Mouse (Mus musculus) frontal cortex, postnatal 10 days (tissue): ENCODE results near the gene Zc2hc1c.
"Not testable (repeated sequence)": the region's sequence is repeated elsewhere in the genome, so short reads cannot be mapped to it uniquely, and the experiment has no call there.

Source experiments
- DNase-seq, 2 experiments: peaks; one replicate each; pipeline ENCODE4 v3.0.0; 2022; ENCODE audit warnings: low spot score in 2 of 2, mixed read lengths in 1 of 2

The Zc2hc1c gene

DNA sequence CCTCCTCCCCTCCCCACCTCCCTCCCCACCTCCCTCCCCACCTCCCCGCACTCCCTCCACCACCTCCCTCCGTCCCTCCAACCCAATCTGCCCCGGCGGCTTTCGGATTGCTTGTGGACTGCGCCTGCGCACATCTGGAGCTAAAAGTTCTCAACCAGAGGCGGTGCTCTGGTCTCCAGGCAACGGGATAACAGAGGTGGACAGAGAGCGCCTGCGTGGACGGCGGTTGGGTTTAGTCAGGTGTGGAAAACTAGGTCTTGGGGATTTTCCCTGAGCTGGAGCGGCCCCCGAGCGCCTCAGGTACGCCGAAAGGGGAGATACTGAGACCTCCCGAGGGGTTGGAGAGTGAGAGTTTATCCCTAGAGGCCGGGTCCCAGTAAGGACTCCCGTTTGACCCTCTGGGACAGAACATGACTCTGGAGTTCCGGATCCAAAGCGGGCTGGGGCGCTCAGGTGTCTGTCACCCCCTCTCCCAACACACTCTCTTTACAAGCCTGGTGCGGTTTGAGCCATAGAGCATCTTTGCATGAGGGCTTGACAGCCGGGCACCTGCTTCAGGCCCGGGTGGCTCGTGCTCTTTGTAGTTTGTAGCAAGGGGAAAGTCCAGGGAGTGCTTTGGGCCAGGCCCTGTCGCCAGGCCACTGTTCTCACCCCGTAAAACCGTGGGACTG, at the start of gene Zc2hc1c:
Gene Zc2hc1c (plus strand): TSS at position 106 of the 671 bp plus-strand sequence.
- DNase-seq, result peak; percentile 62 to 76

DNA sequence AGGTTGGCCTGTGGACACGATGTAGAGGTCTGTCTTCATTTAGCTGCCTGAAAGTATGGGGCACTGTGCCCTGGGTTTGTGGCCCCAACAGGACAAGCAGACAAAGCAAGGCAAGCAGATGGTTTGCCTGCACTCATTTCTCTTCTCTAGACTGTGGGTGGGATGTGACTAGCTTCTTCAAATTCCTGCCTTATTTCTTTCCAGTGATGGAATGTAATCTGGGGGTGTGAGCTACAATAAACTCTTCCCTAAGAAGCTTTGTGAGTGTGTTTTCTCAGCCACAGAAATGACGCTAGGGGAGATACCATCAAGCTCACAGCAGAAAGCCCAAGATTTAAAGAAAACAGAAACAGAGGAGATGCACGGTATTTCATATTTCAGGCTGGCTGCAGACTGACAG, 36.3 kb upstream of the Zc2hc1c start:
- DNase-seq, result no peak

DNA sequence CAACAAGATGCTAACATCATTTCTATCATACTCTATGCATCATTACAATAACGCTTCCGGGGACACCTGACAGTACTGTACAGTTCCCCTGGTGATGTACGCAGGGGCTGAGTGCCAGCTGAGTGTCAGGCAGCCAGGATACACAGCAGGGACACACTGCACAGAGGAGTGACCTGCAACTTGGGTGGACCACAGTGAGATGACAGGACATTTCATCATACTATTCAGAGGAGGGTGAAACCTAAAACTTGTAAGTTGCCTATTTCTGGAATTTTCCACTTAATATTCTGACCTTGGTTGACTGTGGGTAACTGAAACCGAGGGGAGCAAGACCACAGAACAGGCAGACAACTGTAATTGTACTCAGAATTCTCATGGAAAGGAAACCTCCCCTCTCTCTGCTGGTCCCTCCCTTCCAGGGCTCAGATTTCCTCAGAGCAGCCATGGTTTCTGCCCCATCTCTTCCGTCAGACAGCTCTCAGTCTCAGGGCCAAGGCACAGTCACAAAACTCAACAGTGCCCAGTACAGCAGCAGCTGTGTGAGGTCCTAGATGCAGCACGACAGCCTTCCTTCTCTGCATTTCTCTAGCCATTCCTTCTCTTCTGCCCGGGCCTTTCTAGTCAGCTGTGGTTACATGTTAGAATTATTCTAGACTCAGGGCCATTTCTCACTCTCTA, 32.2 kb upstream of the Zc2hc1c start:
- no peak for DNase-seq

DNA sequence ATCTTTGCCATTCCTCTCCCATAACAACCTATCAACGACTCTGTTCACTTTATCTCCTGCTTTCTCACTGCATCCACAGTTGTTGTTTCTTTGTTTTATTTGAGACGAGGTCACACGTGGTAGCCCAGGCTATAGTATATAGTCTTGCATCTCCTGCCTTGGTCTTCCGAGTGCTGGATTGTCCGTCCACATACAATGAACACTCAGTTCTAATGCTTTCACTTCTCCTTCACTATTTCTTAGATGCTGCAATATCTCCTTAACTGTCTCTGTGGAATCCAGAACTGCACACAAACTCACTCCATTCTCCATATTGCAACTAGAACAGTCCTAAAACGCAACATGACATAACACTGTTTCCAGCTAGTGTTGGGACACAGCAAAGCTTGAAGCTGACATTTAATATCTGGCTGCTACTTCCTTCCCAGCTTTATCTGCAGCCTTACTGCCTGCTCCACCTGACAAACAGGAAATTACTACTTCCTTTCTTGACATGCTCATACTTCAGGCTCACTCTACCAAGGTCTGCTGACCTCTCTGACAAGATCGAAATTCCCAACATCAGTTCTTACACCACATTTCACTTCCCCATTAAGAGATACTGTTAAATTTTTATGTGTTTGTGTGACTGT, 31.3 kb upstream of the Zc2hc1c start:
- no peak for DNase-seq

DNA sequence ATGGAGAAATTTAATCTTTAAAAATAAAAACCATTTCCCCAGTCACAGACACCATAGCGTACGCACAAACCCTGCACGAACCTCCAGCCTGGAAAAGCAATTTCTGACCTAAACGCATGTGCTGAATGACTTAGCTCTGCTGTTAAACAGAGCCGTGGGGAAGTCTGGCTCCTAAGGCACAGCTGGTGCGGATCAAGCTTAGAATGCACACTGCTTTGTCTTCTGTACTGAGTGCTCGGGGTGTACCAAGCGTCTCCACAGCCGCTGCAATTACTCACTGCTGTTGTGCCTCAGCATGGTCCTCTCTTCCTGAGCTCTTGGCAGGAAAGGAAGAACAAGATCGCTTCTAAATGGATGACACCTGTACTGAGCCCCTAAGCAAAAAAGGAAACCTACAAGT, 25.9 kb upstream of the Zc2hc1c start:
- DNase-seq, result no peak

DNA sequence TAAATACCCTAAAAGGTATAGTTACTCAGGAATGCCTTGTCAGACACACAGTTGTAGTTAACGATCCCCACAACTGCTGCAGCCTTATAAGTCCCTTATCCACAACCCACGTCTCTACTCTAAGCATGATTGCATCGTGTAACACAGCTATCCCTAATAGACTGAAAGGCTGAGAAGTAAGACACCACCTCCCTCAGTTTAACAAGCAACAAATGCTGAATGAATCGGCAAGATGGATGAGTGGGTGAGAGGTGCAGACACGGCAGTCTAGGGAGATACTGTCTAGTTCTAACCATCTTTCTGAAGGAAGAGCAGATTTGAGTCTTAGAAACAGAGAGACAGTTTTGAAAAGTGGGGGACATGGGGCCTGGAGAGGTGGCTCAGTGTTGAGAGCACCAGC, 25.2 kb upstream of the Zc2hc1c start:
- no peak for DNase-seq

DNA sequence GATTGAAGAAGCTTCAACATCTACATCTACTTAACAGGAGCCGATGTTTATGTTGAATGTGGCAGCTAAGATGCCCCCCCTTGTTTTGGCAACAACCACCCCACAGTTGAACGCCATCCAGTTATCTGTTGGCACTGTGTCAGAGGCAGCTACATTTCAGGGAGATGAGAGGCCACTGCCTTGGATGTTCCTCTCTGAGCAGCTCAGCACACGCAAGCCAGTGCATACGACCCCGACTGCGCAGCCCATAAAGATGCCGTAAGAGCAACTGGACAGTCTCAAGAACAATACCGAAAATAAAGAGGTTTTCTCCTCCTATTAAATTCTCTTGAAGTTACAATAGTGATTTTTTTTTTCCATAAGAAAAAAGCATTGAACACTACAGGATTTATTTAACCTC, 23.9 kb upstream of the Zc2hc1c start:
- no peak for DNase-seq

DNA sequence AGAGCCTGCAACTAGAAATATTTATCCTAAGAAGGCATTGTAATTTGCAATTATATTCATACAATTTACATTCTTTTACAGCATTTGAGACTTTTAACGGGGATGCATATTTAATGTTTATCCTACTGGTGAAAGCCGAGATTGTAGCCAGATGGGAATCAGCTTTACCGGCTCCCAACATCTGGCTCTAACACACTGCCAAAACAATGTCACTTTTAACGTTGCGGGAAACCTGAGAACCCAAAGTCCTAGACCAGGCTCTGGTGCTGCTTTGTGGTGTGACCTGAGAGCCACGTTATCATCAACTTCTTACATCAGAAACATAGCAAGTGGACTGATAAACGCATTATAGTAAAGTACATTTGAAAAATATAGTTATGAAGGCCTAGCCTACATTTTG, 23.5 kb upstream of the Zc2hc1c start:
- DNase-seq, result no peak

DNA sequence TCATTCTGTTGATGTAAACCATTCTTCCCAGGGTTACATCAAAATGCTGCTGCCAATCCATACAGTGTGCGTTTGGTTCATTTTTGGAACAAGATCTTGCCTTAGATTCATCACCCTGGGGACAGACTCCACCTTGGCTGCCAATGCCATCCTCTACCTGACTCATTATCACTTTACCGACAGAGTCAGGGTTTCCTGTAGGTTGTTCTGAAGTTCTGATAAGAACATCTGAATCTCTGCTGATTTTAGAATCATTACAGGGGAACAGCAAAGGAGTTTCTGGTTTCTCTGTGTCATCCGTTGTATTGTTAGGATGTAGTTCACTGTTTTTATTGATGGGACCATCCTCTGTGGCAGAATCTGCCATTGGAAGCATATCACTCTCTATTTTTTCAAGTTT, 22.1 kb upstream of the Zc2hc1c start:
- no peak for DNase-seq

DNA sequence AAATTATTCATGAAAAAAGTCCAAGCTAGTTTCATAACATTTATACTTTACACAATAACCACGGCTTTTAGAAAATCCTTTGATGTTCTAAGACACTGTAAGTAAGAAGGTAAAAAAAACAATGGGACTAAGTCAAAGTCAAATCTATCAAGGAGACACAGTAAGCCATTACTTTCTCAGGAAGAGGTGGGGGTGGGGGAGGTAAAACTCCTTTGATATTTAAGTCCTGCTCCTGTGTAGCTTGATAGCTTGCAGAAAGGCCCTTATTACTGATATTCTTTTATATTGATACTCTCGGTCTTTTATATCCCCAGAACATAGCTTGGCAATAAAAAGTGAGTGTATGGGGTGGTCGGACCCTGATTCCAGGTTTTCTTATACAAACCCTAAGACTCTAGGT, 18.6 kb upstream of the Zc2hc1c start:
- DNase-seq, result no peak

DNA sequence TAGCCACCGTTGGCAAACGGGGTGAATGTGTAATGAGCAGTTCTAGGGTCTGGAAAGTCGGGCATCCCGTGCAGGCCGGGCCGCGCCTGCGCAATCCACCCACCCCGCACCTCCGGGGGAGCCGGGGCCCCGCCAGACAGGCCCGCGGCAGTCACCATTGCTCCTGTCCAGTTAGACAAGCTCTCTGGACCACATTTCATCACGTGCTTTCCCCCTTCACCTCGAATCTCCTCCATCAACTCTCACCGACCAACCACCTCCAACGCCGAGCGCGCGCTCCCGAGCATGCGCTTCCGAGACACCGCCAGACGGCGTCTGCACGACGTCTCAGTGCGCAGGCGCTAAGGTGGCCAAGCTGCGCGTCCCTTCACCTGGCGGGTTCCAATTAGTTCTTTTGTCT, 18.1 kb upstream of the Zc2hc1c start, which contains the start of gene Mlh3:
Gene Mlh3 (minus strand): TSS at position 281 of the 400 bp plus-strand sequence.
- peak; percentile 73 to 82 for DNase-seq

DNA sequence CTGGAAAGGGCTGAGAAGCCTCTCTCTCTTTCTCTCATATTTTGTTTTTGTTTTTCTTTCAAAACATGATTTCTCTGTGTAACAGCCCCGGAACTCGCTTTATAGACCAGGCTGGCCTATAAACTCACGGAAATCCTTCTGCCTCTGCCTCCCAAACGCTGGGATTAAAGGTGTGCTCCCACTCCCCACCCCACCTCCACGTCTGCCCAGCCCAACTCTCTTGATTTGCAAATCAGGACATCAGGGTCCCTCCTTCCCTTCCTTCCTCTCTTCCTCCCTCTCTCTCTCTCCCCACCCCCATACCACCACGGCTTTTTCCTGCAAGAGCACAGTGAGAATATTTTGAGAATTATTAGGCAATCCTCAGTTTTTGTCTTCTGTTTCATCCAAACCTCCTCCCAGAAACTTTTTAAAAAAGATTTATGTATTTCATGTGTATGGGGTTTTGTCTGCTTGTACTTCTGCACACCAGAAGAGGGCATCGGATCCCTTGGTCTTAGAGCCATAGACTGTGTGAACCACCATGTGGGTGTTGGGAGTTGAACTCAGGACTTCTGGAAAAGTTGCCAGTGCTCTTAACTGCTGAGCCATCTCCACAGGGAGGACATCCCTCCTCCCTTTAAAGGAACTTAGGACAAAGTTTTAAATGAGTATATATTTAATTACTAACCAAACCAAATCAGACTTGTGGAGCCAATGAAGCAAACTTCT, 17.1 kb upstream of the Zc2hc1c start:
- no peak for DNase-seq

DNA sequence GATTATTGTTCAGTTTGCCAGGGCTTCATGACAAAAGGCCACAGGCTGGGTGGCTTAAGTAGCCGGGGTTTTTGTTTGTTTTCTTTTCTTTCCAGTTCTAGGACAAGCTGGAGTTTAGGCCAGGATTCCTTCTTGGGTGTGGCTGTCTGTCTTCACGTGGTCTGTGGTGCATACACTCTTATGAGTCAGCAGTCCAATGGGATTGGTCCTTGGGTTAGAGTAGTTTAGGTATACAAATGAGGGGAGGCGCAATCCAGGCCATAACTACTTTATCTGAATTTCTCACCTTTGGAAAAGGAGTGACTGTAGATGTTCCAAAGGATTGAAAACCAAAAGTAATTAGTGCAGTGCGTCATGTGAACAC, 16.6 kb upstream of the Zc2hc1c start:
- no peak for DNase-seq

DNA sequence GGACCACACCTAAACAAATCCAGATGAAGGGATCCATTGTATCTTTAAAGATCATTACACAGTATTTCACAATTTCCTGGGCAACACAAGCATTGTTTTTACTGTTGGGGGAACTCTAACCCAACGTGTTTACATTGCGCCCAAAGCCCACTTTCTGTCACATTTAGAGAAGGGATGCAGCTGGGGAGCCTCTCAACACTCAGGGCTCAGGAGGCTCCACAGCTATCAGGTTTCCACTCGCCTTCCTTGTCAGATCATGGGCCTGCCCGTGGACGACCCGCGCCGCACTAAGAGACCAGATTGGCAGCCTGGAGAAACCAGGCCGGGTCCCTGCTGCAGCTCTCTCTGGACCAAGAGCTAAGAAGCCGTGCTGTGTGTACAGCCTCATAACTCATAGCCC, 14.9 kb upstream of the Zc2hc1c start:
- DNase-seq, result no peak

DNA sequence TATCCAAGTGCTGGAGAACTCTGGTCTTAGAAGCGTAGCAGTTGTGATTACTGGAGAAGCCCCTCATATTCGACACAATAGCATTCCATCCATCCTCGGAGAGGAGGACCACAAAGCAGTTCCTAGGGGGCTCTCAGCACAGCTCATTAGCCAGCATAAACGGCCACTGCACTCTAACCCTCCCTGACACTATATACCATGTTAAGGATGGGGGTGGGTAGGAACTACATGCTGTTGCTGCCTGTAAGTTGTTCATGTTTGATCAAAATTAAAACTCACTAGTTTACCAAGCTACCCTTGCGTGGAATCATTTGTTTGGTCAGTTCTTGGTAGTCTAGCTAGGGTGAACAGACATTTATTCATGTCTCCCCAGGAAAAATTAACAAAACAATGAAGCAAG, 12.1 kb upstream of the Zc2hc1c start:
- DNase-seq, result no peak

DNA sequence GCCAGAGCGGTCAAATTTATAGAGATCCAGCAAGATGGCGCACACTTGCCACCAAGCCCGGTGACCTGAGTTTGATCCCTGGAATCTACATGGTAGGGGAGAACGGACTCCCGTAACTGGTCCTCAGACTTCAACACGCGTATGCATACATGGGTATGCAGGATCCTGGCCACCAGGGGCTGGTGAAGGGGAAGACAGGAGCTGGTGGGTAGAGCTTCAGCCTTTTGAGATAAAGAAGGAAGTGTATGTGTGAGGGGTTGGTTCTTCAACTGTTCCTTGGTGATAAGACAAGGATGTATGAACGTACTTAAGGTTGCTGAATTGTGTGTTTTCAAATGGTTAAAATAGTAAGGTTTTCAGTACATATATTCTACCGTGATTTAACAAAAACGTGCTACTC, 9.5 kb upstream of the Zc2hc1c start:
- DNase-seq, result no peak

DNA sequence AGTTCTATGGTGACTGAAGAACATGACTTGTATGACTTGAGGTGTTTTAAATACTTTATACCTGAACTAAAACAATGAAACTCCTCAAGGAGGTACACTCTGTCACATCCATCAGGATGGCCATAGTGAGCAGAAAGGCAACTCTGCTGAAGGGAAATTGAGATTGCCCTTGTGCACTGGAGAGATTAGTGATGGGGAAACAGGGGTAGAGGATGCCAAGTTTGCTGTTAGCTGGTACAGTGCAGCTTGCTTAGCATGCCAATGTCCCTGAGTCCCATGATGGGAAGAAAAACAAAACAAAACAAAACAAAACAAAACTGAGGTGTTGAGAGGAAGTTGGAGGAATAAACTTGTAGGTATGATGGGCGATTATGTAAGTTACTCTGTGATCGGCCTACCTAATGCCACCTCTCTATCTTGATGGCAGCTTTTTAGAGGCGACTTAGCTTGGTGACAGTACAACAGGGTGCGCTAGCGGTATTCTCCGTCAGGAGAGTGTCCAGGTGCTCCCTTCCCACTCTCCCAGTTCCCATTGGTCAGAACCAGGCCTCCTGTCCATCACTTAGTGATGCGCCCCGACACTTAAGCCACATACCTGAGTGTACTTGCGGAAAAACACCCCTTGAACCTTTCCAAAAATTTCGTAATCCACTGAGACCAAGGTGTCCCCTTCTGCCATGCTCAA, 8.9 kb upstream of the Zc2hc1c start:
- DNase-seq, result no peak

DNA sequence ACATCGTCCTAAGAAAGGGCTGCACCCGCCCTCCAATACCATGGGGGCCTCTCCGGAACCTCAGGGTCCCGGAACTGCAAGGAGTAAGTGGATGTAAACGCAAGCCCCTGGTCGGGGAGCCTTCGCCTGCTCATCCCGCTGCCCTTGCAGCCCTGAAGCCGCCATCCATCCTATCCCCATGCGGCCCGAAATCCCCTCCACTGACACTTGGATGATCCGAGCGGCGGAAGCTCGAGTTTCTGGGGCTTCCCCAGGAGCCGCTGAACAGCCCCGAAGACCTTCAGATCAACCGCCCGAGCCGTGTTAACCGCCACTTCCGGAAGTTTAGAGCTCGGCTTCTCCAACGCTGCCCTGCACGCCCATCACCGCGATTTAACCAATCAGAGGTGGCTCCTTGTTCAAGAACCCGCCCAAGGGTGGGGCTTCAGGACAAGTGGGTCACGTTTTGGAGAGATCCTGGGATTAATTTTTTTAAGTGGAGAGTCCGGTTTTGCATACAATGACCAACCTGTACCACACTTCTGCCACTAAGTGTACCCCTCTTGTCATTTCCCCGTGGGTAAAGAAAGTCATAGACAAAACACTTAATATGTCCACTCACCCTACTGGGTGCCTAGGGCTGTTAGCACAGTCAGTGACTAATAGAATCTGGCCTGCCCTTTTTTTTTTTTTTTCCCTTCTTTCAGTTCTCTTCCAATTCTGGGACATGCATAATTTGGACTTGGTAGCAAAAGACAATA, 8.1 kb upstream of the Zc2hc1c start:
- DNase-seq, result peak; percentile 94 to 96

DNA sequence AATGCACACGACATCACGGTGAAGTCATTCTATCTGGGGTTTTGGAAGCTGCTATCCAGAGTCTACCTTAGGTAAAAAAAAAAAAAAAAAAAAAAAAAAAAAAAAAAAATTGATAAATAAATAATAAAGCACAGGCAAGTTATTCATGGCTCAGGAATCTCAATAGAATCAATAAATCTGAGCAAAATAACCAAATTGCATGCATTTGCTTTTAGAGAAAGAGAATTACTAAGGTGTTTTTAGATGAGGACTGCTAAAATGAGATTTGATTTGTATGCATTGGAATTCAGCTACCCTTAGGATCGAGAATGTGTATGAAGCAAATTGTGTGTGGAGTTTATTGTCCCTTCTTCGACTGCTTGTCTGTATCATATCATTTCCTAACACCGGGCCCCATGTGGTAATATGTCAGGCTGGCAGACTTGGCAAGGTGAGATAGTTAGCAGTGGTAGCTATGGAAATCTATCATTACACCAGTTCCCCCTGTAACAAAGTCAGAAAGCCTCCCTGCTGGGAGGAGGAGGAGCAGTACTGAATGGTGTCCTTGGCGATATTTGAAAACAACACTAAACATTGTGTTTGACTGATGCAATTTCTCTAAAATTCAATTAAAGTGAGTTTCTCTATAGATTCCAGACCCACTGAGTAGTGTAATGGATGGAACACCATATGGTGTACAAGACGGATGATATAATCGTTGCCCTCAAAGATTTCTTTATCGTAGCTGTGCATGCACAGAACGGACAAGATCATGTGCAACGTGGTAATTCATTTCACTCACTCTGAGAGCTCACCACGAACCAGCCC, 7.3 kb upstream of the Zc2hc1c start:
- no peak for DNase-seq

DNA sequence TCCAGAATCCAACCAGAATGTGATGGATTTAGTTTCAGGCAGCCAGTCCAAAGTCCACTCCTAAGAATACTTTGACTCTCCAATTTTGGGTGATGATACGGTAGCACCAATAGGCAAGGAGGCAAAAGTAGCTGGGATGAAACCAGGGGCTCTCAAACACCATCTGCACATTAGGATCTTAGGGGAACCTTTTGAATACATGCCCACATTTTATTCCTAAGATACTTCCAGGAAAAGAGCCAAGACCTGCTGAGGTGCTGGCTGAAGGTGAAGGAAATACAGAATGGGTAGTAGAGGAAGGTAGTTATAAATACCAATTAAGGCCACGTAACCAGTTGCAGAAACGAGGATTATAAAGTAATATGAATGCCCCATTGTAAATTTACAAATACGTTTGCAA, 6.6 kb upstream of the Zc2hc1c start:
- DNase-seq, result not testable (repeated sequence)
